Mouse (Mus musculus): ENCODE measurements around the gene Med9.
A peak's percentile ranks its signal among the peaks of the same experiment; 100 is the strongest.

Med9 gene

DNA sequence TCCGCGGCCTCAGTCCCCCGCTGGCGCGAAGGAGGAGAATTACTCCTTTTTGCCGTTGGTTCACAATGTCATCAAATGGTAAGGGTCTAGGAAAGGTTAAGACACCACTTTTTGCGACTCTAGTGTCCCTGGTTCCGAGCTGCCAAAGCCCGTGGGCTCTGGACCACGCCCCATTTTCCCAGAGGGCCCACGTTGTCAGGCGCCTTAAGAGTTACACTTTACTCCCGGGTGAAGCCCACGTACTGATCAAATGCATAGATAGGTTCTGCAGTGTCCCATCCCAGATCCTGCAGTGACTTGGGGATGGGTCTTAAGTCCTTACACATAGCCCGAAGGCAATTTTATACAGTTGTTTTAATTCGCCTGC lies 378 bp downstream of the Med9 start:
- DNase-seq (ENCODE audit: low spot score in 2 of 2) = peak in 1 of 2 experiments; percentile 57

DNA sequence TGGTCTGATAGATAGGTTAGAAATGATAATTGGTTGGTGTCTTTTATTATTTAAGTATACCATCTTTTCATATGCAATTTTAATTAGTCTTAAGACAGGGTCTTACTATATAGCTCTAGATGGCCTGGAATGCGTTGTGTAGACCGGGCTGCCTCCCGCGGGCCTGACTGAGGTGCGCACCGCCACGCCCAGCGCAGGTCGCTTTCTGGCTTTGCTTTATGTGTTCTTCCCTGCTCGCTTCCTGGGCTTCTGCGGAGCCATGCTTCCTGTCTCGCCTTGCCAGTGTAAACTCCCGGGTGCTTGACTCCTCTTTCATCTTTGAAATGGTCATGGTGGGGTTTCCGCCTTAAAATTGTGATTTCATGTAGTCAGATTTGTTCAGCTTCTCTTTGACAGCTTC lies 4.9 kb downstream of the Med9 start:
- DNase-seq (ENCODE audit: low spot score in 2 of 2) = no peak

DNA sequence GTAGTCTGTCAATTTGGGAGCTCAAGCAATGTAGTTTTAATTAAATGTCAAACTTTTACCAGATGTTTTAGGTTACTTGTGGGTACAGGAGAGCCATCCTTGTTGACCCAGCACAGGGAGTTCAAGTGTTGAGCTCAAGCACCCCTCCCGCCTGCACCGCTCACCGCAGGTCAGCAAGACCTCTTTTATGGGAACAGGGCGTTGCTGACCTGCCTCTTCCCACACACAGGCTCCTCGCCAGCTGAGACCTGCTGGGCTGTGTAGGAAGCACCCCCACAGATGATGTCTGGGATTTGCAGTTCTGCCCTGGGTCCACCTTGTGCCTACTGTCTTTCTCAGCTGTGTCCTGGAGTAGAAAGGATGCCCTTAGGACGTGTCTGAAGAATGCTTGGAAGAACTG lies 8.7 kb downstream of the Med9 start:
- no peak for DNase-seq (ENCODE audit: low spot score in 2 of 2)

DNA sequence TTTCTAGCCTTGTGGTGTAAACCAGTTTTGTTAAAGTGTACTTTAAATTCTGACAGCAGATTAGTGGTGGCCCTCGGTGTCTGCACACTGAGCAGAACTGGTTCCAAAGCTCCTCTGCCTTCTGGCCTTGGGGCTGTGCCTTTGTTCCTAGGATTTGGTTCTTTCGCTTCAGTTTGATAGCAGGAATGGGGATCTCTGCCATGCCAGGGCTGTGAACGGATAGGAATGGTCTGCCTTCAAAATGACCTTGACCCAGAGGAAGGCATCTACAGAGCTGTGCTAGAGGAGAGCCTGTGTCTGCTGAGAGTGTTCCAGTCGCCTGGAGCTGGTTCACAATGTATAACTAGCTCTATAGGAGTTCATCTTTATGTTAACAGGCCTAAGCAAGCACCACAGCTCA lies 11.4 kb downstream of the Med9 start:
- no peak for DNase-seq (ENCODE audit: low spot score in 2 of 2)

DNA sequence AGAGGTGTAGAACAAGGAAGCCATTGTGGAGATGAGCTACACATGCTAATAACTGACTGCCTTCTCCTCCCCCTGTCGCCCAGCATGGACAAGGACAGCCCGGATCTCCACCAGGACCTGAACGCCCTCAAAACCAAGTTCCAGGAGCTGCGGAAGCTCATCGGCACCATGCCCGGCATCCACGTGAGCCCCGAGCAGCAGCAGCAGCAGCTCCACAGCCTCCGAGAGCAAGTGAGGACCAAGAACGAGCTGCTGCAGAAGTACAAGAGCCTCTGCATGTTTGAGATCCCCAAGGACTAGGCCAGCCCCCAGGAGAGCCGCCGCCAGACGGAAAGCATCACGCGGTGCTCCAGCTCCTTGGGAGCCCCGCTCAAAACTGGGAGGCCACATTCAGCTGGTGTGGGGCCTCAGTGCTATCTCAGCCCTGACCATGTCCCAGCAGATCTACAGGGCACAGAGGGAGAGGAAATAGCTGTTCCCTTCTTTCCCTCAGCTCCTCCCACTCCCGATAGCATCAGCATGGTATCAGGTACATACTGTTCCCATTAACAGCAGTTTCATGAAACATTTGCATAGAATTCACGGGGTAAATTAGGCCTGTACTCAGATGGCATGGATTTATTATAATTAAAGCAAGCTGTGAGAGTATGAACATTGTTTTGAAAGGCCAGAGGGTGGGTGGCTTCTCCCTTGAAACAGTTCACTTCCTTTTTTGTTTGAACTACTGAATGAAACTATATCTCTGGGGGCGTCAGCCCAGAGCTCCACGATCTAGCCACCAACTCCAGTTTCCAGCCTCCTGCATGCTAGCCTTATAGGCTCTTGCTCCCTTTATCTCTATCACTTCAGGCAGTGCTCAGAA lies 12.7 kb downstream of the Med9 start:
- DNase-seq (ENCODE audit: low spot score in 2 of 2) = no peak

DNA sequence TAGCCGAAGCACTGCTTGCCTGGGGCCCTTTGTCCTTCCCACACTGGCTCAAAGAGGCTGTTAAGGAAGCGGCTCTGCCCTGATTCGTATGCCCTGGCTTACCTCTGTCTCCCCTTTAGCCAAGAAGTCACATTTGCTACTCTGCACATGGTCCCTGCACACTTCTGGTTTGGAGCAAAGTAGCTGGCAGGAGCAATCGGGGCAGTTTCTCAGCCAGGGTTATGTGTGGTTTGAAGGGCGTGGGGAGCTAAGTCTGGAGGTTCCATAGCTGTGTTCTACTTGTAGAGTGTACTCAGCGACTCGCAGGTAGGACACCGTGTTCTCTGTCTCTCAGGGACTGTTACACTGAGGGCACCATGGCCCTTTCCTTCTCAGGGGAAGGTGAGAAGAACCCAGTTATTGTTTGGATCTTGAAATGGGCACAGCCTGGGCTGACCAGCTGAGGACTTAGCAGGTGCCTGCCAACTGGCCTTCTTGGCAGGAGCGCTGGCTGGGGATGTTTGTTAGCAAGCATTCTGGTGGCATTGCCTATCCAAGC lies 13.4 kb downstream of the Med9 start:
- no peak for DNase-seq (ENCODE audit: low spot score in 2 of 2)

DNA sequence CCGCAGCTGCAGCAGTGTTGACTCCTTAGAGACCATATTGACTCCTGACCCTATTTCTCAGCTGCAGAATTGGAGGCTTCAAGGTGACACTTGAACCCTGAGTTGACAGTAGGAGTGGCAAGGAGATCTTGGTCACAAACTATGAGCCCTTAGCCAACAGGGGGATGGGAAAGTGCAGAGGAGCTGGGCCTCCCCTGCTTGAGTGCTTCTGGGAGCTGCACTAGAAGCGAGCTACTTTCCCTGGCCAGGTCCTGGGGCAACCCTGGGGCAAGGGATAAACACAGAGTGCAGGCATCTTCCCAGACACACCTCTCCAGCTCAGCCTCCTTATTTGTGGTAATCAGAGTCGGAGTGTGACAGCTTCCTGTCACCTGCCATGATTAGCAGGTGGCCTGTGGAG lies 14.6 kb downstream of the Med9 start:
- DNase-seq (ENCODE audit: low spot score in 2 of 2) = no peak

DNA sequence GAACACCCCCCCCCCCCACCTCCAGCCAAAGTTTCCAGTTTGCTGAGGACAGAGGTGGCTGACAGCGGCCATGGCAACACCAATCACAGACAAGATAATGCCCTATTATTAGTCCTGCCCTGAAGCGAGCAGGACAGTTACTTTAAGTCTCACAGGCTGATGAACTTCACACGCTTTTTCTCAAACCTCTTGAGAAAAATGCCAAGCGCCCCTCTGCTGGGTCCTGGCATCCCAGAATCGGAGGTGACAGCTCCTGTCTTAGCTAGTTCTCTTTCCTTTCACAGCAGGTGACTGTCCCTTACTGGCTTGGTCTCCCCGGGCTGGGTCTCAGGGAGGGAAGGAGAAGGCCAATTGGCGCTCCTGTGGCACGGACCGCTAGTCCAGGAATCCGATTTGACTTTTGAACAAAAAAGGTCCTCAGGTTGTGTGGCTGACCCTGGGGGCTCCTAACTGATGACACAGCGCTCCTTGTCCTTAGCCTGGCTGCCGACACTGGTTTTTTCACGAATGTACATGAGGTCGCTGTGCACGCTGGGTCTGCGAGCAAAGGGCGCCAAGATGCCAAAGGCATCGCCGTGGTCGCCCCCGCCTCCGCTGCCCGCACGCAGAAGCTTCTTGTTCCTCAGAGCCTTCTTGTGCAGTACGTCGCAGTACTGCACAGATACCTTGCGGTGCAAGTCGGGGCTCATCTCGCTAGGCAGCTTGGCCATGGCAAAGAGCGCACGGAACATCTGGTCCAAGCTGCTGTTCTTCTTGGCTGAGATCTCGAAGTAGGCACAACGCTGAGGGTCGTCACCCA lies 15.6 kb downstream of the Med9 start:
- DNase-seq (ENCODE audit: low spot score in 2 of 2) = no peak

DNA sequence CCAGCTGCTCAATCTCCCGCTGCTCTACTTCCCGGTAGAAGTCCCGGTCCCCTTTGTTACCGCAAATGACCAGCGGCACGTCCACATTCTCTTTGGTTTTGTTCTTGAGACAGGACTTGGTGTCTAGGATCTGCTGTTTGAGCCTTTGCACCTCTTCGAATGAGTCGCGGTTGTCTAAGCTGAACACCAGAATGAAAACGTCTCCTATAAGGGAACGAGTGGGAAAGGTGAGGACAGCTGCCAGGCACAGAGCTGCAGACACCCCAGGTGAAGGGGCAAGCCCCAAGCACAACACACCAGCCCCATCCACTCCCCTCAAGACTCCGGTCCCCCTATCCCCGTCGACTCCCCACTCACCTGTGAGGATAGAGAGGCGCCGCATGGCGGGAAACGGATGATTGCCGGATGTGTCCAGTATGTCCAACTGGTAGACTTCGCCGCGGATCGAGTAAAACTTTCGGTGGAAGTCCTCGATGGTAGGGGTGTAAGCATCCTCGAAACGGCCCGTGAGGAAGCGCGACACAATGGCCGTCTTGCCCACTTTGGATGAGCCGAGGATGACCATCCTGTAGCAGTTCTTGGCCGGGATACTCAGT lies 16.3 kb downstream of the Med9 start:
- peak in 1 of 2 experiments; percentile 61 for DNase-seq (ENCODE audit: low spot score in 2 of 2)

DNA sequence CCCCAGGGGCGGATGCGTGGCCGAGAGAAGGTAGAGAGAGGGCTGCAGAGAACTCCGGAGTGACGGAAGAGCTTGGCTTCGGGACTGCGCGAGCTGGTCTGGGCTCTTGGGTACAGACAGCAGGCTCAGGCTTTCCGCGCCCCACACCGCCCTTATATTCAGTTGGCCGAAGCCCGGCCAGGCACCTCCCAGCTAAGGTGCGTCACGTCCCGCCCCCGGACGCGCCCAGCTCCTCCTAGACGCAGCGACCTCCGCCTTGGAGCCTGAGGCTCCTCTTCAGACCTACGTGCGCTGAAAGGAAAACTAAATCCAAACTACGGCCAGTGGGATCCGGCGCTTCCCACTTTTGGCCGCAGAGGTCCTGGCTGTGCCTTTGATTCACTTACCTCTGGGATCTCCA lies 16.8 kb downstream of the Med9 start, which contains the start of gene Rasd1:
TSS of gene Rasd1 (minus strand) at position 127 of the 400 bp plus-strand sequence.
- DNase-seq (ENCODE audit: low spot score in 2 of 2) = peak; percentile 83

DNA sequence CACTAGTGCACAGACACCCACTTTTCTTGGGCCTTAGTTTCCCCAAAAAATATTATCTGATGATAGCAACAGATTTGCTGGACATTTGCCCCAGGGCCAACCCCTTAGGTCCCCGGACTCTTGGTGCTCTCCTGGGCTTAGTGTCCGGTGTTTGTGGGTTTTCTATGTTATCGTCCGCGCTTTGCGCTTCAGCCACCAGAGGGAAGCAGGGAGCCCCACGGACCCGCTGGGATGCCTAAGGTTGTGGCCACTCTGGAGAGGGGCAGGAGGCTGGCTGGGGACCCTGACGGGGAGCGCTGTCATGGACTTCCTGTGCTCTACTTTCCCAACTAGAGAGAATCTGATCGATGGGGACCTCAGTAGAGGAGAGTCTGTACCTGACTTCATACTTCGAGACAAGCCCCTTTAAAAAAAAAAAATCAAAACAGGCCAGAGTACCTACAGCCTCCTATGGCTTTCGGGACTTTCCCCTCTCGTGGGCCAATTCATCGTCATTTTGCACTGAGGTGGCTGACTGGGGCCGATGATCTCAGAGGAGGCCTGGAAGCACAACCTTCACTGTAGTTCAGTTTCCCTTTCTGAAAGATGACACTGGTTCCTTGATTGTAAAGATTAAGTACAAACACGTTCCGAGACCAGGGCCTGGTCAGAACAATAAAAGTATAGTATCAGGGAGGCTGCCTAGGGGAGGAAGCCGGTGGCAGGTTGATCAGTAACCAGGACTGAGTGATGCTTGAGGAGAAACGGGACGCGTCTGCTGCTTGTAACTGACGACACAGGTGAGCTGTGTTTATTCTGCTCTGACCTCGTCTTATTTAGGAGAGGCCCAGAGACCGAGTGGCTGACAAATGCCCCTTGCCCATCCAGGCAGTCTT lies 17.5 kb downstream of the Med9 start:
- DNase-seq (ENCODE audit: low spot score in 2 of 2) = peak; percentile 73 to 83

DNA sequence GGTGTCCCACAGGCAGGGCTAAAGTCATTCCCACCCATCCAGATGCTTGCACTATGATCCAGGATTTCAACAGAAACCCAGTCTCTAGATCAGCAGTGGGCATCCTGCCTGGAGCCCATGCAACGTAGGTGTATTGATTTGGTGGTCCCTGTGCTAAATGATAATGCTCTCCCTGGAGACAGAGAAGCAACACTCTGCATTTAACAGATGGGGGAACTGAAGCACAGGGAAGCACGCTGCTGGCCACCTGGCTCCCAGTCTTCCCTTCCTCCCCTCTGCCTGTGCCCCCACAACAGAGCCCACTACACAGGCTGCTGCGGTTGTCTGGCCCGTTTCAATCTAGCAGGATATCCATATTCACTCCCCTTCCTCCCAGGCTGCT lies 18.1 kb downstream of the Med9 start:
- DNase-seq (ENCODE audit: low spot score in 2 of 2) = no peak

DNA sequence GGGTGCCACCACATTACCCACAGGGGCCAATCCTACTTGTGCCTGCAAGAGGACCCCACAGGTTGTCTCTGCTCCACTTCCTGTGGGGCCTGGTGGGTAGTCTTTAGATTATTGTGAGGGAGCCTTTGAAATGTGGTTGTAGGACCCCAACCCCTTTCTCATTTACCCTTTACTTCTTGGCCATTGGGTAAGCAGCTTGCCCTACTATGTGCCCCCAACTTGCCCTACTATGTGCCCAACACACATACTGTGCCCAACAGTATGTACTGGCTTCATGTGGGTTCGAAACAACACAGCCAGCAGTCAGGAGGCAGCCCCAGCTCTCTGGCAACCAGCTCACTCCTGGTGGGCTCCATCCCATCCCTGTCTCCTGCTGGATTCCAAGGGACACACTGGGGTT lies 19.8 kb downstream of the Med9 start:
- DNase-seq (ENCODE audit: low spot score in 2 of 2) = no peak

DNA sequence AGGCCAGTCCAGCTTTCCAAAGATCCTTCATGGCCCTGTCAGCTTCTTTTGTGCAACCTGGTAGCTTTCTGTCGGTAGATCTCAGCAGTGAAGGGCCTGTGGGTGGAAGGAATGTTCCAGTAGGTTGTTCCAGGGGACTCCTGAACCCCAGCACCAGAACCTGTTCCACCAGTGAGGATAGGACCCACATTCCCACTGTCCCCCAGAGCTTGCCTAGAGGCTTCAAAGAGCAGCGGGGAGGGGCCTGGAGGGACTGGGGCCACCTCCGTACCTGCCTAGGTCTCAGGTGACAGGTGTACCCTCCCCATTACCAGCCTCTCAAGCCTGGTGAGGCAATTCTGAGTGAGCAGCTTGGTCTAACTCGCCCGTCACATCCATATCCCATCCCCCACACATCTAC lies 22.8 kb downstream of the Med9 start:
- no peak for DNase-seq (ENCODE audit: low spot score in 2 of 2)

DNA sequence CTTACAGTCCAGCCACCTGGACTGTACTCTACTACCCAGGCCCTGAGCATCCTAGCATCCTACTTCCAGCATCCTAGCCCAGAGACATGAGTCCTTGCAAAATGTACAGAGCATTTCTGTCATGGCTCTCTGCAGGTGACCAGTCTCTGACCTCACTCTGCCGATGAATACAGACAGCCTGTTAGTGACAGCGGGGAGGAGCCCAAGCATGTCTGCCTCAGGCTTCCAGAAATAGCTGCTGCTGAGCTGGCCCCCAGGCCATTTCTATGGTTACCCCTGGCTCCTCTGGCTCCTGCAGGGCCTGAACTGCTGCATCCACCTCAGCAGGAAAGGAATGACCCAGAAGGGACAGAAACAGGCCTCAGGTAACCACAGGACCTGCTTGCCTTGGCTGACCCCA lies 23.7 kb downstream of the Med9 start:
- DNase-seq (ENCODE audit: low spot score in 2 of 2) = no peak

DNA sequence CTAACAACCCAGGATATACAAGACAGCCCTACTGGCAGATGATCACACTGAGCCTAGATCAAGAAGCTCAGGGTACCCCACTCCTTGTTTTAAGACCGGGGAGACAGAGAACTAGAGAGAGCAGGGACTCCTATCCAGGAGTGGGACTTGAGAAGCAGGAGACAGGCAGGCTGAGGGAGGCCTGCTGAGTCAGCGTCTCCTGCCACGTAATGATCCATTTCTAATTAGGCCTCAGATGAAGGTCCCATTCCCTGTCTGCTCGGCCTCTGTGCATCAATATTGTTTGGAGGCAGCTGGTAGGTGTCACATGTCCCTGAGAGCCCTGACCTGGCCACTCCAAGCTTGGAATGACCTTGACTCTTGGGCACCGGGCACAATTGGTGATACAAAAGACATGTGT lies 25.4 kb downstream of the Med9 start:
- no peak for DNase-seq (ENCODE audit: low spot score in 2 of 2)

DNA sequence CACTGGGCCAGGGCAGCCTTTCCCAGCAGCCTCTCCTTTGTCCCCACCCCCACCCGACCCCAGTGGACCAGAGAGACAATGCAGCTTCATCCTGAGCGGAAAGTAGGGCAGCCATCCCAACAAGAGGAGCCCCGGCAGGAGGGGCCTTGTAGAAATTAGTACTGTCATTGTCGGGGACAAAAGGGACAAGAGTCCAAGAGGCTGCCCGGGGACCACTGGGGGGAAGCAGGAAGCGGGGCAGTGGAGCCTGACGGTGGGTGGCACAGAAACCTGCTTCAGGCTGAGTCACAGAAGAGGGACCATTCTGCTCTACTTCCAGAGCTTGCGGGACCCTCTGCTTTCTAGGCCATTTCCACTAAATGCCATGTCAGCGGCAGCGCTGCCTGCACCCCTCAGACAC lies 27.2 kb downstream of the Med9 start:
- DNase-seq (ENCODE audit: low spot score in 2 of 2) = no peak

DNA sequence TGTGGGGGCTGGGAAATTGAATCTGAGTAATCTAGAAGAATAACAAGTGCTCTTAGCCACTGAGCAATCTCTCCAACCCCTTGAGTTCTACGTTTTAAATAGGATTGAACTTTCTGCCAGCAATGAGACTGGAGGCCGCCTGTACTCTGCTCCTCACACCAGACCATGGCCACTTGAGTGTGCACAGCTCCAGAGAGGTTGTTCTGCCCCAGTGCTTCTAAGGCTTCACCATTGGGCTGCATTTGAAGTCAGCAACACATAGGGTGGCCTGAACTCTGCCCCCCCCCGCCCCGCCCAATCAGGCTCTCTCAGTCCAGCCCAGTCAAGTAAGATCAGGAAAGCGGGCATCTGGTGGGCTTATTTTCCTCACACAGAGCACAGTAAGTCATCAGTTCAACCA lies 29.8 kb downstream of the Med9 start:
- DNase-seq (ENCODE audit: low spot score in 2 of 2) = no peak

DNA sequence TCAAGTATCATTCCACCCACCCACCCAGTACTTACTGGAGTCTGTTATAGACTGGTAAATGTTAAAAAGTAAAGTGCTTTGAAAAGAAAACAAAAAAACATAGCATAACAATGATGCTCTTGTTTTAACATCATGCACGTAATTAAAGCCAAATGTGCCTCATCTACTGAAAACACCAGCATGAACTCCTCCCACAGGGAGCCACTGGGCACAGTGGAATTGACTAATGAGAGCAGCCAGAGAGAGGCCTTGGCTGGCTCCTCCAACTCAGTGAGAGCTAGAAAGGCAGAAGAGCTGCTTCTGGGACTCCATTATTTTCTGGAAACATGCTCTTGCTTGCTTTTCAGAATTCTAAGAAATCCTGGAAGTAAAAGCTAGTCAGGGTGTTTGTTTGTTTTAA lies 41.4 kb downstream of the Med9 start:
- DNase-seq (ENCODE audit: low spot score in 2 of 2) = no peak

DNA sequence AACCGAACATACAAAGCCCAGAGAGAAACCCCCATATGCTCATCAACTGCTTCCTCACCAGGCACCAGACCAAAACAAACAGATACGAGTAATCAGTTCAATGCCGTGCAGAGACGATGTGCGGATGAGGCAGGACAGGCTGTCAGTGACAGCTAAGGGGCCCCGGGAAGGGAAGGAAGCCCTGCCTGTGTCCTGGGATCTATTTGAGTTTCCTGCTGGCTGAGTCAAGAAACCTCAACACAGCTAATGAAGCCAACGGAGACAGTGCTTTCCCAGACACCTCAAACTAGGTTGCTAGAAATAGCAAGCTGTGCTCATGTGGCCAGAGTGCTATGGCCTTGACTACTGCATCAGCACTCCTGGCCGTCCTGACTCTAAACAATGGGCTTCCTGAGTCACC lies 43.4 kb downstream of the Med9 start:
- no peak for DNase-seq (ENCODE audit: low spot score in 2 of 2)

DNA sequence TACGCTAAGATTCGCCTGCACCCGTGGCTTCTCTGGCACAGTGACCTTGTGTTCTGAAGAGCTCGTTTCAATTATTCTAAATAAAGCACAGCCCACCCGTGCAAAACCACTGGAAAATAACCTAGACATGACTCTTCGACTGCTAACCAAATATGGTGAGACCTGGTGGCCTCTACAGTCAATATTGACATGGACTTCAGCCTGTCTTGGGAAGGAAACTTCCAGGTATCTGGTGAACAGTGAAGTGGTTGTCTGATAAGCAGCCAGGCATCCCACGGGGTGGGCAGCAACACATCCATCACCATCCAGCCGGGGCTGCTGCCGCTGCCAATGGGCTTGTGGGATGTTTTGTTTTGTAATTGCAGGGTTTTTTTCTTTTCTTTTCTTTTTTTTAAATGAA lies 46.3 kb downstream of the Med9 start:
- no peak for DNase-seq (ENCODE audit: low spot score in 2 of 2)

Measured in urinary bladder, postnatal 4 days (tissue).